Mouse (Mus musculus): Measurements from ENCODE around the gene Tmem87b. TPM values are rescaled to one million over a fixed set of nuclear protein-coding genes. Genes with fewer than 3 reads are reported as not detected.

Tmem87b gene
- total and polyA plus RNA-seq, 2 experiments from 2014 or later, result 27.7 to 34.8 TPM

DNA sequence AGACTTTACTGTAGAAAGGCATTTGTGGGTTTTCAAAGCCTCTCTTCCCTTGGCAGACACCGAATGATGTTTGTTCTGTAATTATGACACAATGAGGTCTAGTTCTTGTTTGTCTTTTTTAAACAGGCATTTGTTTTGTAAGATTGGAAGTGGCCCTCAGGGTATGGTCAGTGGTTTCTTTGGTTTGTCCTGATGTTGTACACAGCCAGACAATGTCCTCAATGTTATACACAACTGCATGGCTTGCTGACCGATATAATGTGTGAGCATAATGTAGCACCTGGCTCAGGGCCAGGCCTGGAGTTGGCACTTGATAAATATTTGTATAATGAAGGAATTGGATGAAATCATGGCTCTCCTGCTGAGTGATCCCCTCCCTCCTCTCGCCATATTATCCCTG is 41.9 kb downstream of the Tmem87b start:
- Histone ChIP-seq H3K9ac (replicated peaks; ENCODE audit: low read length, poor library complexity, severe bottlenecking) (no peak overlapping the region), H3K4me2 (ENCODE audit: low read depth, low read length, poor library complexity, severe bottlenecking) (no peak overlapping the region), H3K36me3 (ENCODE audit: insufficient read depth, low read length) (no peaks in the 10 kb centered on the region), H3K9me3 (ENCODE audit: low read length) (no peaks in the 10 kb centered on the region), H3K4me3 (ENCODE audit: low read depth, low read length) (no peak overlapping the region), H3K27ac (ENCODE audit: low read depth, low read length) (no peak overlapping the region), H3K27me3 (ENCODE audit: insufficient read depth, low read length) (0 out of 2 replicates have a peak, but pooled peaks cover 4% of the 10 kb centered on the region), H3K4me1 (ENCODE audit: insufficient read depth, low read length) (no peaks in the 10 kb centered on the region)
- DNase-seq (ENCODE audit: low spot score) (peak; percentile 12), ATAC-seq (ENCODE audit: low FRiP score) (no peak)
- TF ChIP-seq CTCF (IDR thresholded peaks at IDR 0.05), result no peak
- WGBS, result 74% methylated on average over 3 of the region's 3 CpGs

- Histone ChIP-seq H3K4me3 (ENCODE audit: low read depth, low read length) (peak within 1 kb of the TSS; percentile 52), H3K27ac (ENCODE audit: low read depth, low read length) (no peak within 1 kb of the TSS), H3K4me1 (ENCODE audit: insufficient read depth, low read length) (no peaks in the 10 kb centered on the region), H3K9me3 (ENCODE audit: low read length) (no peaks in the 10 kb centered on the region), H3K36me3 (ENCODE audit: insufficient read depth, low read length) (no peaks in the 10 kb centered on the region), H3K4me2 (ENCODE audit: low read depth, low read length, poor library complexity, severe bottlenecking) (peak within 1 kb of the TSS; percentile 97), H3K27me3 (ENCODE audit: insufficient read depth, low read length) (peaks cover 8% of the 10 kb centered on the region), H3K9ac (replicated peaks; ENCODE audit: low read length, poor library complexity, severe bottlenecking) (peak within 1 kb of the TSS; percentile 50)
- DNase-seq (ENCODE audit: low spot score) (no peak), ATAC-seq (ENCODE audit: low FRiP score) (no peak)
- TF ChIP-seq CTCF (IDR thresholded peaks at IDR 0.05), result no peak
- WGBS, result 91% methylated on average over 9 of the region's 9 CpGs
Observed at GRCm38 (mm10) chr2:128862636-128863035, 44.7 kb downstream of the Tmem87b start, which contains the start of gene Fbln7. TSS of gene Fbln7 (plus strand) at chr2:128862981.

DNA sequence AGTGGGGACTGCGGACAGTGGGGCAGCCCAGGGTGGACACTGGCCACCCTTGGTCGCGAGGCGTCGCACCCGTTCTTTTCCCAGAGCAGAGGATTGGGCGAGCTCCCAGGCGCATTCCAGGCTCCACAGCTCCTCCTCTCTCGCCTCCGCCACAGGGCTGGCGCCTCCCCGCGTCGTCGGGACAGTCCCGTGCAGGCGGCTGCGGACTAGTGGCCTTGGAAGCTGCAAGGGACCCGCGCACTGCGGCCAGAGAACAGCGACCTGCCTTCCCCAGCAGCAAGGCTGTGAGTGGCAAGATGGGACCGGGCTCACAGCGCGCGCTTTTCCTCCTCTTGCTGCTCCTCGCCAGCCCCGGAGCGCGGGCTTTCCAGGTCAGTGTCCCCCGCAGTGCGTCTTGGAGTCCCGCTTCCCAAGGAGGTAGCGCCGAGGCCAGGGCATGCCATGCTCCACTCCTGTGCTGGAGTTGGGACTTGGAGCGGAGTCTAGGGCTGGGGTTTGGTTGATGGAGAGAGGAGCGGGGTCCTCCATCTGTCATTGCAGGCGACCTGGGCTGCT is 45.9 kb downstream of the Tmem87b start:
- peak; percentile 62; the same call in 1 of the 2 replicates for ATAC-seq (ENCODE audit: low FRiP score)
- peak overlapping the region; percentile 50 for H3K9ac ChIP-seq (replicated peaks; ENCODE audit: low read length, poor library complexity, severe bottlenecking)
- 0% methylated on average over 36 of the region's 38 CpGs for WGBS
- H3K4me2 ChIP-seq (ENCODE audit: low read depth, low read length, poor library complexity, severe bottlenecking), result peak overlapping the region; percentile 97
- H3K27me3 ChIP-seq (ENCODE audit: insufficient read depth, low read length), result peaks cover 8% of the 10 kb centered on the region
- H3K4me3 ChIP-seq (ENCODE audit: low read depth, low read length), result peak overlapping the region; percentile 52
- peak; percentile 39 for DNase-seq (ENCODE audit: low spot score)
- H3K27ac ChIP-seq (ENCODE audit: low read depth, low read length), result no peak overlapping the region
- no peaks in the 10 kb centered on the region for H3K36me3 ChIP-seq (ENCODE audit: insufficient read depth, low read length)
- H3K4me1 ChIP-seq (ENCODE audit: insufficient read depth, low read length), result no peaks in the 10 kb centered on the region
- no peaks in the 10 kb centered on the region for H3K9me3 ChIP-seq (ENCODE audit: low read length)
- peak; percentile 43 for TF ChIP-seq CTCF (IDR thresholded peaks at IDR 0.05)

- no peaks in the 10 kb centered on the region for H3K9me3 ChIP-seq (ENCODE audit: low read length)
- no peaks in the 10 kb centered on the region for H3K4me1 ChIP-seq (ENCODE audit: insufficient read depth, low read length)
- no peaks in the 10 kb centered on the region for H3K36me3 ChIP-seq (ENCODE audit: insufficient read depth, low read length)
- 63% methylated on average over 3 of the region's 3 CpGs for WGBS
- DNase-seq (ENCODE audit: low spot score) (no peak), ATAC-seq (ENCODE audit: low FRiP score) (no peak)
- no peak overlapping the region for H3K9ac ChIP-seq (replicated peaks; ENCODE audit: low read length, poor library complexity, severe bottlenecking)
- peaks cover 8% of the 10 kb centered on the region for H3K27me3 ChIP-seq (ENCODE audit: insufficient read depth, low read length)
- no peak overlapping the region for H3K4me3 ChIP-seq (ENCODE audit: low read depth, low read length)
- no peak for TF ChIP-seq CTCF (IDR thresholded peaks at IDR 0.05)
- H3K4me2 ChIP-seq (ENCODE audit: low read depth, low read length, poor library complexity, severe bottlenecking), result no peak overlapping the region
- no peak overlapping the region for H3K27ac ChIP-seq (ENCODE audit: low read depth, low read length)
Observed at GRCm38 (mm10) chr2:128865061-128865460, 47.1 kb downstream of the Tmem87b start.

GRCm38 (mm10) chr2:128871656-128872055 is 53.7 kb downstream of the Tmem87b start:
- 77% methylated on average over 8 of the region's 8 CpGs for WGBS
- TF ChIP-seq CTCF (IDR thresholded peaks at IDR 0.05), result no peak
- H3K4me3 ChIP-seq (ENCODE audit: low read depth, low read length), result no peak overlapping the region
- no peaks in the 10 kb centered on the region for H3K27me3 ChIP-seq (ENCODE audit: insufficient read depth, low read length)
- H3K4me1 ChIP-seq (ENCODE audit: insufficient read depth, low read length), result no peaks in the 10 kb centered on the region
- DNase-seq (ENCODE audit: low spot score) (no peak), ATAC-seq (ENCODE audit: low FRiP score) (no peak)
- no peak overlapping the region for H3K4me2 ChIP-seq (ENCODE audit: low read depth, low read length, poor library complexity, severe bottlenecking)
- no peak overlapping the region for H3K9ac ChIP-seq (replicated peaks; ENCODE audit: low read length, poor library complexity, severe bottlenecking)
- no peaks in the 10 kb centered on the region for H3K36me3 ChIP-seq (ENCODE audit: insufficient read depth, low read length)
- no peak overlapping the region for H3K27ac ChIP-seq (ENCODE audit: low read depth, low read length)
- no peaks in the 10 kb centered on the region for H3K9me3 ChIP-seq (ENCODE audit: low read length)

GRCm38 (mm10) chr2:128872256-128872655 is 54.3 kb downstream of the Tmem87b start:
- TF ChIP-seq CTCF (IDR thresholded peaks at IDR 0.05), result no peak
- Histone ChIP-seq H3K27me3 (ENCODE audit: insufficient read depth, low read length) (no peaks in the 10 kb centered on the region), H3K9me3 (ENCODE audit: low read length) (no peaks in the 10 kb centered on the region), H3K4me1 (ENCODE audit: insufficient read depth, low read length) (no peaks in the 10 kb centered on the region), H3K27ac (ENCODE audit: low read depth, low read length) (no peak overlapping the region), H3K36me3 (ENCODE audit: insufficient read depth, low read length) (no peaks in the 10 kb centered on the region), H3K4me2 (ENCODE audit: low read depth, low read length, poor library complexity, severe bottlenecking) (no peak overlapping the region), H3K4me3 (ENCODE audit: low read depth, low read length) (no peak overlapping the region), H3K9ac (replicated peaks; ENCODE audit: low read length, poor library complexity, severe bottlenecking) (no peak overlapping the region)
- WGBS, result 88% methylated on average over 9 of the region's 9 CpGs
- no peak for DNase-seq (ENCODE audit: low spot score)
- ATAC-seq (ENCODE audit: low FRiP score), result no peak

All from midbrain, postnatal 0 days (tissue).